Mouse (Mus musculus) spleen, adult 12 weeks (tissue): Measurements from ENCODE around the gene Ankdd1b.

ENCODE experiments used
- DNase-seq: peaks from one replicate; pipeline ENCODE4 v3.0.0; 2022; ENCODE audit warnings: low spot score

Gene Ankdd1b

DNA sequence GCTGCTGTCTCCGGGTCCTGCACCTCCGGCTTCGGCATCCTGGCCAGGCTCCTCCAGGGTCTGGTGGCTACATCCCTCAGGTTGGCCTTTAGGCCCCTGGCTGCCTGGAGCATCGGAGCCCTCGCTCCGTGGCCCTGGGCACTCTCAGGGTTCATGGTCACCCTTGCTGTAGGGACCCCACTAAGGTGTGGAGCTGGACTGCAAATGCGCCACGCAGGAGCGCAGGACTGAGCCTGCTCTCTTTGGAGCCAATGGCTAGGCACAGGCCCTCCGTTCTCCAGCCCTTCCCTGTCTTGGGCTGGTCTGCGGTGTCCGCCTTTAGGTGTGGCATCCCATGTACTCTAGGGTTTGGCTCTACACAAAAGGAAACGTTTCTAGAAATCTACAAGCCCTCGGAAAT, at the start of gene Ankdd1b:
Gene Ankdd1b, minus strand, starts transcription at position 242 of the 400 bp plus-strand sequence.
- no peak for DNase-seq

DNA sequence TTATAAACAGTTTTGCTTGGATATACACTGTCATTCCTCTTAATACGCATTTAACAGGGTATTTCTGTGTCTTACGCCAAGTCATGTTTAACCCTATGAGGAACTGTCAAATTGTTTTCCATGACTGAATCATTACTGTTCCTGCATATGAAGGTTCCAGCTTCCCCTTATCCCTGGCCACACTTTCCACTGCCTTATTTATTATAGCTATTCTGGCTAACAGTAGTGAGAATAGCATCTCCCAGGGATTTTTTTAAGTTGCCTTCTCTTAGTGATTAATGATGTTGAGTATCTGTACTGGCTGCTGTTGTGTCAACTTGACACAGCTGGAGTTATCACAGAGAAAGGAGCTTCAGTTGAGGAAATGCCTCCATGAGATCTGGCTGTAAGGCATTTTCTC, 46.3 kb upstream of the Ankdd1b start:
- no peak for DNase-seq

GRCm38 (mm10) chr13:96516249-96516648, 45.3 kb upstream of the Ankdd1b start:
- no peak for DNase-seq

- DNase-seq = no peak
Measured at GRCm38 (mm10) chr13:96514154-96514942, 43.4 kb upstream of the Ankdd1b start.

GRCm38 (mm10) chr13:96511893-96512292, 40.9 kb upstream of the Ankdd1b start:
- no peak for DNase-seq

DNA sequence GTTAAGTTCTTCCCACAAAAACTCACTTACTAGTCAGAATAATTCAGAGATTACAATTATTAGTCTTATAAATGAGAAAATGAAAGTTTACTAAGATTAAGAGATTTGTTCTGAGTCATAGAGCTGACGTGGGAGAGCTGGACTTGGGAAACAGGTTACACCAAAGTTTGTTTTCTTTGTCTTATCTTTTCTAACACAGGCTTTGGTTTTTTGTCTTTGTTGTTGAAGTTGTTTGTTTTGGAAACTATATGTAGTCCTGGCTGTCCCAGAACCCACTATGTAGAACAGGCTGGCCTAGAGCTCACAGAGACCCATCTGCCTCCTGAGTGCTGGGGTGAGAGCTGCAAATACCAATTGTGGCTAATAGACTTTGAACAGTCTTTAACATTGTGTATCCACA, 40.3 kb upstream of the Ankdd1b start:
- no peak for DNase-seq

GRCm38 (mm10) chr13:96510635-96511034, 39.6 kb upstream of the Ankdd1b start:
- no peak for DNase-seq

GRCm38 (mm10) chr13:96507541-96507940, 36.5 kb upstream of the Ankdd1b start:
- no peak for DNase-seq

- DNase-seq = no peak
Measured at GRCm38 (mm10) chr13:96506313-96506712, 35.3 kb upstream of the Ankdd1b start.

GRCm38 (mm10) chr13:96505661-96506060, 34.7 kb upstream of the Ankdd1b start:
- no peak for DNase-seq

DNA sequence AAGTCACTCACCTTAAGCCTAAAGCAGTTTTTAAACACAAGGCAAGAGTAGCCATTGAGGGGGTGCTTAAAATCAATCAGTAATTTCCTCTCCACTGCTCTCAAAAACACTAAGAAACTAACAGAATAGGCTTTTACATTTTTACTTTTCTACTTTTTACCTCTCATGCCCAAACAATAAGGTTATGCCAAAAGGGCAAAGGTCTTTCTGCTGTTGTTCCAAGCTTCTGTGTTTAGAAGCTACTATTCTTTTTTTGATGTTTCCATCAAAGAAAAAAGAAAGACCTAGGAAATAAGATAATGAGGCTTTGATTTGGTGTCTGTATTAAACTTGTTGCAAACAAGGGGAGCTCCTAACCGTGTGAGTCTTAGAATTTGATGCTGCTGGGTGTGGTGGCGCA, 28.9 kb upstream of the Ankdd1b start:
- no peak for DNase-seq

DNA sequence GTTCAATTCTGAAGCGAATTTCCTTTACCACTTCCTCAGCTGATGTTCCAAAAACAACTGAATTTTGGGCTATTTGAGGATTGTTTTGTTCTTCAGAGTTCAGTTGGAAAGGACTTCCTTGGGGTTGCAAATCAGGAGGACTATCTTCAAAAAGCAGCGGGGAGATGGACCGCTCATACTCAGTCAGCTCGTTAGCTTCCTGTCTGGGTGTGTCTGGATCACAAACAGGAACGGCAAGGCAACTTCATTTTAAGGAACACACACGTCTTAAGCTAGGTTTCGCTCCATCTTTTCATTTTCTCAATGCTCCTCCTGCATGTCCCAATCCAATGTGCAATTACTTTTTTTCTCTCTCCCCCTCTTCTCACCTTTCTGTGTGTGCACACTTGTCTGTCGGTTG, 25.6 kb upstream of the Ankdd1b start:
- no peak for DNase-seq

DNA sequence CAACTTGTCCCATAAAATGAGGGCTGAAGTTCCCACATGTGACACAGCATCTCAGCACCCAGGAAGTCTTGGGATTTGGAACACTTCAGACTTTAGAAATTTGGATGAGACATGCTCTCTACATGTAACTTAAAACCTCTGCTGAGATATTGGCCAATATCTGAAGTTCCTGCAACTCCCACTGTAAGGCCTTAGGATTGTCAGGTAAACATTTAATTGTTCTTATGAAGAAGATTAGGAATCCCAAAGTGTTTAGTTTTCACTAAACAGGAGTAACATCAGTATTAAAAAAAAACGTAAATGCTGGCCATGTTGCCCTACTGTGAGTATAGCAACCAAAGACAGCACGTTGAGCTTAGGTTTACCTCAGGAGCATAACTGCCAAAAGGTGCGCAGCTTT, 19.4 kb upstream of the Ankdd1b start, which contains the start of gene Gm17622:
Gene Gm17622, plus strand, starts transcription at position 301 of the 400 bp plus-strand sequence.
- no peak for DNase-seq

DNA sequence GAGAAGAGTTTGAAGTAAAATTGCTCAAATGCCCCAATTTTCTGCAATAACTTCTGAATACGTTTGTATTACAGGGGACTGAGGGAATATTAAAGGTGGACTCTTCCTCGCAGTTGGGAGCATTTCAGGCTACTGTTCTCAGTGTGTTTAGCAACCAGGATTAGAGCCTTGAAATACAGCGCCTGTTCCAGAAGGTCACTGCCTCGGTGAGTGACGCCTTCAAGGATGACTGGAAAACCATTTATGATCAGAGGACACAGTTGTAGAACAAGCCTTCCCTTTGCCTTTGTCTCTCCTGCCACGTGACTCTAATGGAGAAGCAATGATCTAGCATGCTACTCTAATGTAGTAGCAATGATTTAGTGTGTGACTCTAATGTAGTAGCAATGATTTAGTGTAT, 17.0 kb upstream of the Ankdd1b start:
- no peak for DNase-seq

DNA sequence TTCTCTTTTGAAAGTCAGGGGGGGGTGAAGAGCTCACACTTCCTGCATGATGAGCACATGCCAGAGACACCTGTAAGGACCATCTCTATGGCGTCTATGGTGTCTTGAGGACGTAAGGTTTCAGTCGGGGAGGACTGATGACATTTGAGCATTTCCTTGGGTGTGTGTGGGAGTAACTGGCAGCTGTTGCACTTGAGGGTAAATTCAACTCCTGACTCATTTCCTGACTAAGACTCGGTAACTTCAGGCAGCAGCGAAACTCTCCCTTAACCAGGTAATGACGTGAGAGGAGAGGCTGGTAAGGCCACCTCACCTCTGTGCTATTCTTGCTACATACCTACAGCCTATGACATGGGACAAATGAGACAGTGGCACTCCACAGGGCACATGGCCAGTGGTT, 16.2 kb upstream of the Ankdd1b start:
- DNase-seq = no peak

DNA sequence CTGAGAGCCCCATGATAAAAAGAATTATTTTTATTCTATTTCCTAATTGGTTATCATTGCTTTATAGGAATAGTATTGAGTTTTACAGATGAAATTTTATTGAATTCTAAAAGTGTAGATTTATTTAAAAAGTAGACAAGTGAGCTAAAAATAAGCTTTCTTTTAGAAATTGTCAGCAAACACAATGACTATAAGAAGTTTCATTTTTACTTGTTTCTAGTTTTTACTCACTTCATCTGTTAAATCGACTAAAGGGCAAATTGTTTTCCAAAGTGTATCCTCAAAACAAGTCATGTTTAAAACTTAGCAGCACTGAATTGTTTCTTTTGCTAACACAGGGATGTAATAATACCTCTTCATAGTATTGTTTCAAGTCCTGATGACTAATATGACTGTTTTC, 8.0 kb upstream of the Ankdd1b start:
- DNase-seq = no peak

DNA sequence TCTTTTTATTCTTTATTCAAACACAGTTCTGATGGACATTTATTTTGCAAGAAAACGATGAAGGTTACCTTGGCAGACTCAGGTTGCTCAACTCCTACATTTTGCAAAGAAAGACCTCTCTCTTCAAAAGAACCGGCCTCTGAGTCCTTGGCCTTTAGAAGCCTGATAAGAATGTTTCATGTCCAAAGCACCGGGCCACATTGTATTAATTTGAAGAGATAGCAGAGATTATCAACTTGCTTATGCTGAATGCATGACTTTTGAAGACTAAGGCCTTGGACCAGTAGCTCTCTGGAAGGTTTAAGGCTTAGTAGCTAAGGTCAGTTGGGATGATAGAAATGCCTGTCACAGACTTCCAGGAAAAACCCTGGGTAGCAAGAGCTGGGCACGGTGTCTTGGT, 6.2 kb upstream of the Ankdd1b start:
- DNase-seq = no peak

DNA sequence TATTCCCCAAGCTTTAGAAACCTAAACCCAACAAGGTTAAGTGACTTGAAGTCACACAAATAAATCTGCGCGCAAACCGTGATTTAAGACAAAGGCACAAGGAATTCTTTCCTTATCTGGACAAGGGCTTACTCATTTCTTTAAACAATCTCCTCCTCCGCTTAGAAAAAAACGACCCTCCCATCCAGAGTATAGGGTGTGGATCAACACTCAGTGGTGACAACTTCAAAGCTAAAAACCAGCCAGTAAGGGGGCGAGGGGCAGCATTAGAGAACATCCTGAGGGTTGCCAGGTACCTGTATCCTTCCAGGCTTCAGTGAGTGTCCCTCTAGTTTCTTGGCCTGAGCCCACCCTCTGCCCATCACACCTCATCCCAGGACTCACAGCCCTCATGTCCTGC, 442 bp downstream of the Ankdd1b start:
- no peak for DNase-seq

- no peak for DNase-seq
Measured at GRCm38 (mm10) chr13:96468678-96469077, 2.3 kb downstream of the Ankdd1b start.

DNA sequence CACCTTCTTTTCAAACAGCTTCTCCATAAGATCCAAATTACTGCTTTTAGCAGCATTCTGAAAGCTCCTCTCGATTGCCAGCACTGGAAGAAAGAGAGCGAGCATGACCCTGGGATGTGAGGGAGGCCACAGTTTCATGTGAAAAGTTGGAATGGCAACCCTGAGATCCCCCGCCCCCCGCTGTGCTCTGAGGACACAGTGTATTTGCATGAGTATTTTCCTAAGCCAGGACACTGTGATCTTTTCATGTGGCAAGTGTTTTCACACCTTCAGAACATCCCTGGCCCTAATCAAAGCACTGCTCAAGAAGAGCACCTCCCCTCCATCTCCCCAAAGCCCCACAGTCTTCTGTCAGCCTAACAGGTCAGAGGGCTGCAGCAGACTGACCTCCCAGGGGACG, 5.7 kb downstream of the Ankdd1b start:
- DNase-seq = no peak

DNA sequence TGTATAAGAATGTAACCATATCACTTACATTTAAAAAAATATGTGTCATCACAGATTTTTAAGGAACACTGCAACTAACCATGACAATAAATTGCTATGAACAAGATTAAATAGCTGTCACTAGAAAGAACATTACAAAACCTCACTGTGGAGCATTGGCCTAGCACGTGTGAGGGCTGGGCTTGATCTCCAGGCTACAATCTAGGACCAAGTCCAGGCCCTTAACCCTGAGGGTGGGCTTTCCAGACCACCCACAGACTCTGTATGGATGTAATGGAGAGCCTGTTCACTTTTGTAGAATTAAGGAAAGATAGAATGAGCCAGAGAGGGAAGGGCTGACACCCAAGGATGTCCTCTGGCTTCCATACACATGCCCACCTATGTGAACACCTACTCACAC, 8.4 kb downstream of the Ankdd1b start:
- DNase-seq = no peak

DNA sequence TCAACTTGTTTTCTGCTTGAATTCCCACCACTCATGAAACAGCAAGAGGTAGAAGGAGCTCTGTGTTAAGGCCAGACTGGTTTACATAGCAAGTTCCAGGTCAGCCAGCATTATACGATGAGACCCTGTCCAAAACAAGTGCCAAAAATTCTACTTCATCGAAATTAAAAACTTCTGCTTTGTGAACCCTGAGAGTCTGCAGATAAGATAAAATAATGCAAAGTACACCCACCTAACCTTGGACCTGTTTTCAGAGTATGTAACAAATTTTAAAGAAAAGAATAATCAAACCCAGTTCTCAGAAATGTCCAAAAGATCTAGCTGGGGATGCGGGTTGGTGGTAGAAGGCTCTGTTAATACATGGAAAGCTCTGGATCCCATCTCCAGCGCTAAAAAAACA, 12.4 kb downstream of the Ankdd1b start:
- DNase-seq = no peak

GRCm38 (mm10) chr13:96458018-96458417, 13.0 kb downstream of the Ankdd1b start:
- DNase-seq = no peak

DNA sequence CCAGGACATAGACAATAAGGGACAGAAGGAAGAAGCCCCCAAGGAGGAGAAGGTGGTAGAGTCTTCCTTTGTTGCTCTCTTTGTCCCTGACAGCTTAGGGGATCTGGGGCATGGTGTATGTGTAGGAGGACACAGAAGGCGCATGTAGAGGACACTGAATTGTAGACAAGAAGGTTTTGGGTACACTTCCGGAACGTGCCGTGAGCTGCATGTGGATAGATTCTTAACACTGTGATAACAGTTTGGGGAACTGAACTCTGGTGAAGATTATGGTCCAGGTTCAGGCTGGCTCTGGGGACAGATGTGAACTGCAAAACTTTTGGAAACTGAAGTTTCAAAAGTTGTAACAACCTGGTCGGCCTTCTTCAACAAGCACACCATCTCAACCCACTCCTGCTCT, 13.4 kb downstream of the Ankdd1b start:
- DNase-seq = no peak
